ENCODE assay signal across 9 mouse cellular contexts in genomic region chr9:44486335-44486734, GRCm38 (mm10). TPM values are rescaled to one million over a fixed set of nuclear protein-coding genes. Genes with fewer than 3 reads are reported as not detected.
A peak's percentile ranks its signal among the peaks of the same experiment; 100 is the strongest.
DNase-seq lines count a peak whose midpoint lies in the region; ATAC-seq lines count a peak whose summit lies in the region.
"Had no signal": no experiment of that assay in that cellular context is flagged by ENCODE, and none has a peak within 500 bp of the region (broad histone marks: within the 10 kb centered on the region; RNA-seq: fewer than 3 reads in every experiment).

No protein-coding gene starts in this region.

- 0 out of 2 replicates have a peak, but pooled peaks cover 8% of the 10 kb centered on the region for H3K36me3 ChIP-seq in embryonic facial prominence, embryonic 14.5 days (ENCODE audit: control insufficient read depth, insufficient read depth, low read length)
- no peaks in the 10 kb centered on the region for H3K36me3 ChIP-seq in hindbrain, embryonic 12.5 days
- no peaks in the 10 kb centered on the region for H3K36me3 ChIP-seq in neural tube, embryonic 13.5 days

- no peaks in the 10 kb centered on the region for H3K9me3 ChIP-seq in embryonic facial prominence, embryonic 14.5 days (ENCODE audit: control insufficient read depth, low read length)
- no peaks in the 10 kb centered on the region for H3K9me3 ChIP-seq in hindbrain, embryonic 12.5 days (replicated peaks)
- no peaks in the 10 kb centered on the region for H3K9me3 ChIP-seq in neural tube, embryonic 13.5 days

- peak overlapping the region; percentile 92 for H3K27ac ChIP-seq in embryonic facial prominence, embryonic 14.5 days (replicated peaks; ENCODE audit: low read depth, low read length)
- peak overlapping the region; percentile 82; the same call in 1 of the 2 replicates for H3K27ac ChIP-seq in hindbrain, embryonic 12.5 days
- H3K27ac ChIP-seq in neural tube, embryonic 13.5 days (replicated peaks): peak overlapping the region; percentile 79; the same call in 1 of the 2 replicates

- H3K4me3 ChIP-seq in embryonic facial prominence, embryonic 14.5 days (ENCODE audit: low read depth, low read length): peak overlapping the region; percentile 82
- H3K4me3 ChIP-seq in hindbrain, embryonic 12.5 days: peak overlapping the region; percentile 95
- peak overlapping the region; percentile 96 for H3K4me3 ChIP-seq in neural tube, embryonic 13.5 days

- H3K9ac ChIP-seq in embryonic facial prominence, embryonic 14.5 days (ENCODE audit: low read depth, low read length): peak overlapping the region; percentile 92
- H3K9ac ChIP-seq in hindbrain, embryonic 12.5 days: peak overlapping the region; percentile 28; the same call in 1 of the 2 replicates
- peak overlapping the region; percentile 99 for H3K9ac ChIP-seq in neural tube, embryonic 13.5 days

- ATAC-seq in embryonic facial prominence, embryonic 14.5 days (ENCODE audit: low read depth): no peak
- no peak for ATAC-seq in hindbrain, embryonic 12.5 days (ENCODE audit: low FRiP score)
- ATAC-seq in neural tube, embryonic 13.5 days (ENCODE audit: low read depth): no peak

- H3K27me3 ChIP-seq in embryonic facial prominence, embryonic 14.5 days (replicated peaks; ENCODE audit: control insufficient read depth, insufficient read depth, low read length): no peaks in the 10 kb centered on the region
- H3K27me3 ChIP-seq in hindbrain, embryonic 12.5 days: no peaks in the 10 kb centered on the region
- no peaks in the 10 kb centered on the region for H3K27me3 ChIP-seq in neural tube, embryonic 13.5 days

- peaks cover 63% of the 10 kb centered on the region for H3K4me1 ChIP-seq in embryonic facial prominence, embryonic 14.5 days (ENCODE audit: control insufficient read depth, insufficient read depth, low read length)
- H3K4me1 ChIP-seq in hindbrain, embryonic 12.5 days: peaks cover 83% of the 10 kb centered on the region
- H3K4me1 ChIP-seq in neural tube, embryonic 13.5 days (replicated peaks): peaks cover 84% of the 10 kb centered on the region

- peak overlapping the region; percentile 70 for H3K4me2 ChIP-seq in embryonic facial prominence, embryonic 14.5 days (ENCODE audit: low read depth, low read length)
- H3K4me2 ChIP-seq in hindbrain, embryonic 12.5 days (replicated peaks): peak overlapping the region; percentile 95
- peak overlapping the region; percentile 98 for H3K4me2 ChIP-seq in neural tube, embryonic 13.5 days

- DNase-seq in ovary, postnatal 36 days (ENCODE audit: low spot score): peak; percentile 66
- DNase-seq in ovary, adult 18-20 months (ENCODE audit: low spot score): no peak
- peak; percentile 41 for DNase-seq in embryonic facial prominence, embryonic 14.5 days (ENCODE audit: low spot score)
- peak; percentile 47 for DNase-seq in liver
- DNase-seq in c-Kit-positive CD71-positive TER-119-positive erythroid progenitor cells, embryonic 14.5 days (ENCODE audit: low spot score): no peak
- DNase-seq in left cerebral cortex, adult 11 months (ENCODE audit: low spot score): no peak

- 17% methylated on average over 3 of the region's 3 CpGs for WGBS in embryonic facial prominence, embryonic 14.5 days
- 15% methylated on average over 3 of the region's 3 CpGs for WGBS in hindbrain, embryonic 12.5 days
- 7% methylated on average over 3 of the region's 3 CpGs for WGBS in neural tube, embryonic 13.5 days

RNA-seq across cellular contexts. Expression of gene Bcl9l, which starts 3.7 kb away (rescaled TPM):
- polyA plus RNA-seq in embryonic facial prominence, embryonic 14.5 days (2014; fragmentation: Nextera tagmentation; extraction: Ambion mirVana): 16.9 and 18.7 TPM in 2 replicates
- 12.3 and 15.5 TPM in 2 replicates for polyA plus RNA-seq in hindbrain, embryonic 12.5 days (2016; fragmentation: Nextera tagmentation; extraction: Ambion mirVana)
- 9.4 and 9.6 TPM in 2 replicates for polyA plus RNA-seq in neural tube, embryonic 13.5 days (2015; fragmentation: Nextera tagmentation; extraction: Ambion mirVana)

RNA-seq across cellular contexts. Expression of gene Upk2, which starts 31.6 kb away (rescaled TPM):
- 1.7 and 2.3 TPM in 2 replicates for polyA plus RNA-seq in embryonic facial prominence, embryonic 14.5 days (2014; fragmentation: Nextera tagmentation; extraction: Ambion mirVana)
- polyA plus RNA-seq in hindbrain, embryonic 12.5 days (2016; fragmentation: Nextera tagmentation; extraction: Ambion mirVana): not detected in 2 replicates
- polyA plus RNA-seq in neural tube, embryonic 13.5 days (2015; fragmentation: Nextera tagmentation; extraction: Ambion mirVana): not detected in 2 replicates
- polyA plus RNA-seq: large intestine, adult 2 months had no signal

RNA-seq across cellular contexts. Expression of gene Foxr1, which starts 45.4 kb away (rescaled TPM):
- polyA plus RNA-seq in embryonic facial prominence, embryonic 14.5 days (2014; fragmentation: Nextera tagmentation; extraction: Ambion mirVana): not detected in 2 replicates
- polyA plus RNA-seq in hindbrain, embryonic 12.5 days (2016; fragmentation: Nextera tagmentation; extraction: Ambion mirVana): not detected in 2 replicates
- polyA plus RNA-seq in neural tube, embryonic 13.5 days (2015; fragmentation: Nextera tagmentation; extraction: Ambion mirVana): not detected in 2 replicates
- polyA plus RNA-seq: large intestine, adult 2 months had no signal

Comparison
In these comparisons a context has a peak if more than half of its experiments do, and no peak if none do; other contexts are left out.
1. DNase-seq: peak in ovary, postnatal 36 days (single experiment), embryonic facial prominence, embryonic 14.5 days (single experiment) and liver (single experiment); none in ovary, adult 18-20 months (single experiment), c-Kit-positive CD71-positive TER-119-positive erythroid progenitor cells, embryonic 14.5 days (single experiment) and left cerebral cortex, adult 11 months (single experiment).
2. H3K9ac ChIP-seq: peak in every context shown above with its lines; median percentile 99 in neural tube, embryonic 13.5 days; 92 in embryonic facial prominence, embryonic 14.5 days; 28 in hindbrain, embryonic 12.5 days.
3. Peak in every context shown above with its lines, with median percentiles within 50 percentile points of each other: H3K27ac ChIP-seq, H3K4me2 ChIP-seq and H3K4me3 ChIP-seq.